Mouse (Mus musculus): ENCODE measurements around the gene Maats1. TPM values are rescaled to one million over a fixed set of nuclear protein-coding genes. Genes with fewer than 3 reads are reported as not detected.
A peak's percentile ranks its signal among the peaks of the same experiment; 100 is the strongest.

The Maats1 gene
- polyA plus RNA-seq, 1 experiment from 2014 or later: 0.21 TPM

GRCm38 (mm10) chr16:38379926-38380325, 38.0 kb upstream of the Maats1 start:
- Histone ChIP-seq H3K9ac (ENCODE audit: low read depth, low read length) (no peak overlapping the region), H3K9me3 (replicated peaks; ENCODE audit: control insufficient read depth, low read length) (no peaks in the 10 kb centered on the region), H3K4me1 (ENCODE audit: control insufficient read depth, insufficient read depth, low read length) (peaks cover 16% of the 10 kb centered on the region), H3K27me3 (ENCODE audit: control insufficient read depth, insufficient read depth, low read length) (no peaks in the 10 kb centered on the region), H3K27ac (ENCODE audit: low read depth, low read length) (no peak overlapping the region), H3K4me3 (ENCODE audit: low read depth, low read length) (no peak overlapping the region), H3K36me3 (ENCODE audit: control insufficient read depth, insufficient read depth, low read length) (peaks cover 3% of the 10 kb centered on the region), H3K4me2 (no peak overlapping the region)
- ATAC-seq (replicated peaks; ENCODE audit: insufficient number of reproducible peaks, low FRiP score, low TSS enrichment): no peak
- 94% methylated on average over 3 of the region's 3 CpGs for WGBS (ENCODE audit: insufficient replicate concordance)

- no peak for ATAC-seq (replicated peaks; ENCODE audit: insufficient number of reproducible peaks, low FRiP score, low TSS enrichment)
- Histone ChIP-seq H3K27ac (ENCODE audit: low read depth, low read length) (no peak overlapping the region), H3K4me1 (ENCODE audit: control insufficient read depth, insufficient read depth, low read length) (peaks cover 21% of the 10 kb centered on the region), H3K9ac (ENCODE audit: low read depth, low read length) (no peak overlapping the region), H3K27me3 (ENCODE audit: control insufficient read depth, insufficient read depth, low read length) (no peaks in the 10 kb centered on the region), H3K9me3 (replicated peaks; ENCODE audit: control insufficient read depth, low read length) (no peaks in the 10 kb centered on the region), H3K4me3 (ENCODE audit: low read depth, low read length) (no peak overlapping the region), H3K36me3 (ENCODE audit: control insufficient read depth, insufficient read depth, low read length) (peaks cover 3% of the 10 kb centered on the region), H3K4me2 (no peak overlapping the region)
- 58% methylated on average over 3 of the region's 3 CpGs for WGBS (ENCODE audit: insufficient replicate concordance)
Observed at GRCm38 (mm10) chr16:38379493-38379892, 37.5 kb upstream of the Maats1 start.

- 51% methylated on average over 6 of the region's 6 CpGs for WGBS (ENCODE audit: insufficient replicate concordance)
- Histone ChIP-seq H3K9ac (ENCODE audit: low read depth, low read length) (no peak overlapping the region), H3K36me3 (ENCODE audit: control insufficient read depth, insufficient read depth, low read length) (peaks cover 3% of the 10 kb centered on the region), H3K4me1 (ENCODE audit: control insufficient read depth, insufficient read depth, low read length) (peaks cover 25% of the 10 kb centered on the region), H3K4me3 (ENCODE audit: low read depth, low read length) (no peak overlapping the region), H3K9me3 (replicated peaks; ENCODE audit: control insufficient read depth, low read length) (no peaks in the 10 kb centered on the region), H3K27me3 (ENCODE audit: control insufficient read depth, insufficient read depth, low read length) (no peaks in the 10 kb centered on the region), H3K4me2 (no peak overlapping the region), H3K27ac (ENCODE audit: low read depth, low read length) (no peak overlapping the region)
- no peak for ATAC-seq (replicated peaks; ENCODE audit: insufficient number of reproducible peaks, low FRiP score, low TSS enrichment)
Observed at GRCm38 (mm10) chr16:38379088-38379487, 37.1 kb upstream of the Maats1 start.

GRCm38 (mm10) chr16:38378591-38378990, 36.6 kb upstream of the Maats1 start:
- peaks cover 5% of the 10 kb centered on the region for H3K36me3 ChIP-seq (ENCODE audit: control insufficient read depth, insufficient read depth, low read length)

GRCm38 (mm10) chr16:38377546-38377945, 35.6 kb upstream of the Maats1 start:
- peaks cover 32% of the 10 kb centered on the region for H3K4me1 ChIP-seq (ENCODE audit: control insufficient read depth, insufficient read depth, low read length)
- no peak overlapping the region for H3K9ac ChIP-seq (ENCODE audit: low read depth, low read length)
- H3K4me3 ChIP-seq (ENCODE audit: low read depth, low read length): no peak overlapping the region
- ATAC-seq (replicated peaks; ENCODE audit: insufficient number of reproducible peaks, low FRiP score, low TSS enrichment): no peak
- no peaks in the 10 kb centered on the region for H3K9me3 ChIP-seq (replicated peaks; ENCODE audit: control insufficient read depth, low read length)
- H3K4me2 ChIP-seq: no peak overlapping the region
- H3K36me3 ChIP-seq (ENCODE audit: control insufficient read depth, insufficient read depth, low read length): peaks cover 5% of the 10 kb centered on the region
- no peak overlapping the region for H3K27ac ChIP-seq (ENCODE audit: low read depth, low read length)
- WGBS (ENCODE audit: insufficient replicate concordance): 76% methylated on average over 6 of the region's 6 CpGs
- no peaks in the 10 kb centered on the region for H3K27me3 ChIP-seq (ENCODE audit: control insufficient read depth, insufficient read depth, low read length)

More at GRCm38 (mm10) chr16:38378591-38378990, 36.6 kb upstream of the Maats1 start:
- no peak overlapping the region for H3K27ac ChIP-seq (ENCODE audit: low read depth, low read length)
- no peak for ATAC-seq (replicated peaks; ENCODE audit: insufficient number of reproducible peaks, low FRiP score, low TSS enrichment)
- no peak overlapping the region for H3K9ac ChIP-seq (ENCODE audit: low read depth, low read length)
- 79% methylated on average over 6 of the region's 6 CpGs for WGBS (ENCODE audit: insufficient replicate concordance)
- no peaks in the 10 kb centered on the region for H3K9me3 ChIP-seq (replicated peaks; ENCODE audit: control insufficient read depth, low read length)
- peaks cover 29% of the 10 kb centered on the region for H3K4me1 ChIP-seq (ENCODE audit: control insufficient read depth, insufficient read depth, low read length)
- H3K4me3 ChIP-seq (ENCODE audit: low read depth, low read length): no peak overlapping the region
- no peak overlapping the region for H3K4me2 ChIP-seq
- no peaks in the 10 kb centered on the region for H3K27me3 ChIP-seq (ENCODE audit: control insufficient read depth, insufficient read depth, low read length)

GRCm38 (mm10) chr16:38376841-38377249, 34.9 kb upstream of the Maats1 start:
- ATAC-seq (replicated peaks; ENCODE audit: insufficient number of reproducible peaks, low FRiP score, low TSS enrichment): no peak
- H3K9me3 ChIP-seq (replicated peaks; ENCODE audit: control insufficient read depth, low read length): no peaks in the 10 kb centered on the region
- peaks cover 34% of the 10 kb centered on the region for H3K4me1 ChIP-seq (ENCODE audit: control insufficient read depth, insufficient read depth, low read length)
- no peak overlapping the region for H3K27ac ChIP-seq (ENCODE audit: low read depth, low read length)
- no peak overlapping the region for H3K9ac ChIP-seq (ENCODE audit: low read depth, low read length)
- no peaks in the 10 kb centered on the region for H3K27me3 ChIP-seq (ENCODE audit: control insufficient read depth, insufficient read depth, low read length)
- H3K4me3 ChIP-seq (ENCODE audit: low read depth, low read length): peak overlapping the region; percentile 23; the same call in 1 of the 2 replicates
- H3K4me2 ChIP-seq: peak overlapping the region; percentile 51
- WGBS (ENCODE audit: insufficient replicate concordance): 57% methylated on average over 8 of the region's 8 CpGs
- peaks cover 5% of the 10 kb centered on the region for H3K36me3 ChIP-seq (ENCODE audit: control insufficient read depth, insufficient read depth, low read length)

- Histone ChIP-seq H3K4me3 (ENCODE audit: low read depth, low read length) (peak overlapping the region; percentile 23; the same call in 1 of the 2 replicates), H3K27ac (ENCODE audit: low read depth, low read length) (peak overlapping the region; percentile 50), H3K9ac (ENCODE audit: low read depth, low read length) (no peak overlapping the region), H3K4me2 (peak overlapping the region; percentile 51), H3K27me3 (ENCODE audit: control insufficient read depth, insufficient read depth, low read length) (no peaks in the 10 kb centered on the region), H3K9me3 (replicated peaks; ENCODE audit: control insufficient read depth, low read length) (no peaks in the 10 kb centered on the region), H3K4me1 (ENCODE audit: control insufficient read depth, insufficient read depth, low read length) (peaks cover 34% of the 10 kb centered on the region), H3K36me3 (ENCODE audit: control insufficient read depth, insufficient read depth, low read length) (peaks cover 5% of the 10 kb centered on the region)
- 35% methylated on average over 17 of the region's 17 CpGs for WGBS (ENCODE audit: insufficient replicate concordance)
- no peak for ATAC-seq (replicated peaks; ENCODE audit: insufficient number of reproducible peaks, low FRiP score, low TSS enrichment)
Observed at GRCm38 (mm10) chr16:38376163-38376840, 34.4 kb upstream of the Maats1 start.

- peak overlapping the region; percentile 43; the same call in 1 of the 2 replicates for H3K9ac ChIP-seq (ENCODE audit: low read depth, low read length)
- H3K27ac ChIP-seq (ENCODE audit: low read depth, low read length): no peak overlapping the region
- WGBS (ENCODE audit: insufficient replicate concordance): 48% methylated on average over 7 of the region's 7 CpGs
- H3K9me3 ChIP-seq (replicated peaks; ENCODE audit: control insufficient read depth, low read length): no peaks in the 10 kb centered on the region
- no peak overlapping the region for H3K4me3 ChIP-seq (ENCODE audit: low read depth, low read length)
- peaks cover 5% of the 10 kb centered on the region for H3K36me3 ChIP-seq (ENCODE audit: control insufficient read depth, insufficient read depth, low read length)
- peaks cover 45% of the 10 kb centered on the region for H3K4me1 ChIP-seq (ENCODE audit: control insufficient read depth, insufficient read depth, low read length)
- no peaks in the 10 kb centered on the region for H3K27me3 ChIP-seq (ENCODE audit: control insufficient read depth, insufficient read depth, low read length)
- no peak for ATAC-seq (replicated peaks; ENCODE audit: insufficient number of reproducible peaks, low FRiP score, low TSS enrichment)
- H3K4me2 ChIP-seq: peak overlapping the region; percentile 51
Observed at GRCm38 (mm10) chr16:38375182-38375581, 33.2 kb upstream of the Maats1 start.

Measured in heart, embryonic 11.5 days (tissue).